Mouse (Mus musculus) hindbrain, embryonic 12.5 days (tissue): ENCODE measurements around the gene Gm20388. TPM values are rescaled to one million over a fixed set of nuclear protein-coding genes. Genes with fewer than 3 reads are reported as not detected.

Source experiments
- ATAC-seq: fragments of 200-750 bp; cut with Nextera tagmentation; 2 replicates; pipeline ENCODE4 v1.8.0; 2017; ENCODE audit warnings: moderate TSS enrichment; ENCODE audit not compliant: low FRiP score
- H3K27ac ChIP-seq: fragments of 300-500 bp; sonication (generic); 2 replicates; pipeline ENCODE4 v1.5.1; 2016; ENCODE audit warnings: mild to moderate bottlenecking
- H3K27me3 ChIP-seq: fragments of 300-500 bp; sonication (generic); 2 replicates; pipeline ENCODE4 v1.6.1; 2016; ENCODE audit warnings: mild to moderate bottlenecking
- H3K36me3 ChIP-seq: fragments of 300-500 bp; sonication (generic); 2 replicates; pipeline ENCODE4 v1.6.1; 2016; ENCODE audit warnings: mild to moderate bottlenecking
- H3K4me1 ChIP-seq: fragments of 300-500 bp; sonication (generic); 2 replicates; pipeline ENCODE4 v1.6.1; 2016
- H3K4me2 ChIP-seq: fragments of 300-500 bp; sonication (generic); replicated peaks from 2 replicates; pipeline ENCODE4 v1.6.1; 2016; ENCODE audit warnings: mild to moderate bottlenecking
- H3K4me3 ChIP-seq: fragments of 300-500 bp; sonication (generic); 2 replicates; pipeline ENCODE4 v1.5.1; 2016; ENCODE audit warnings: mild to moderate bottlenecking
- H3K9ac ChIP-seq: fragments of 300-500 bp; sonication (generic); 2 replicates; pipeline ENCODE4 v1.6.1; 2016; ENCODE audit warnings: mild to moderate bottlenecking, moderate library complexity
- H3K9me3 ChIP-seq: fragments of 300-500 bp; sonication (generic); replicated peaks from 2 replicates; pipeline ENCODE4 v1.6.1; 2016; ENCODE audit warnings: mild to moderate bottlenecking
- WGBS: fragments of 180-500 bp; shearing (Covaris S2); methylation state at CpG from one replicate; pipeline ENCODE4 v1.1.7; 2016; 5-methylcytosine and 5-hydroxymethylcytosine counted together
- polyA plus RNA-seq: library from polyadenylated mRNA; unstranded; fragments of >200 nt; fragmentation: Nextera tagmentation; extraction: Ambion mirVana; gene quantifications from 2 replicates; pipeline ENCODE4 v1.2.1, GENCODE M21; 2016

Gene Gm20388
- polyA plus RNA-seq, 1 experiment from 2014 or later = not detected

DNA sequence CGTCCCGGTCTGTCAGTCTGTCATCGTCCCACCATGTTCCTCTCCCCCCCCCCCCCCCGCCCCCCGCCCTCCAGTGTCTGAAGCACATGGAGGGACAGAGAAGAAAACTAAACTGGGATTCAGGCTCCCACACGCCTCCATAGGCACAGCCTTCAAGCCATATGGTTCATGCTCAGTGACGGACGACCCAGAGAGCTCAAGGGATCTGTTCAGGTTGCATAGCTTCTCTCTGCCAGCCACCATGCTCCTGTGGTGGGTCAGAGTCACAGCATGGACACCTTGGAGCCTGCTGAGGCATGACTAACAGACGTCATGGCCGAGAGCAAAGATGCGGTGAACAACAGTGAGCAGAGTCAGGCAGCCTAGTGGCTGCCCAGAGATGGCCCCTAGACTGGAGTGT, 504.8 kb downstream of the Gm20388 start:
- no peak overlapping the region for H3K4me3 ChIP-seq
- H3K27ac ChIP-seq = peak overlapping the region; percentile 96
- peaks cover 10% of the 10 kb centered on the region; the same call in 1 of the 2 replicates for H3K27me3 ChIP-seq
- 40% methylated on average over 11 of the region's 11 CpGs for WGBS
- H3K9me3 ChIP-seq = no peaks in the 10 kb centered on the region
- H3K36me3 ChIP-seq = no peaks in the 10 kb centered on the region
- no peak for ATAC-seq
- no peak overlapping the region for H3K9ac ChIP-seq
- peaks cover 98% of the 10 kb centered on the region for H3K4me1 ChIP-seq
- H3K4me2 ChIP-seq = no peak overlapping the region

DNA sequence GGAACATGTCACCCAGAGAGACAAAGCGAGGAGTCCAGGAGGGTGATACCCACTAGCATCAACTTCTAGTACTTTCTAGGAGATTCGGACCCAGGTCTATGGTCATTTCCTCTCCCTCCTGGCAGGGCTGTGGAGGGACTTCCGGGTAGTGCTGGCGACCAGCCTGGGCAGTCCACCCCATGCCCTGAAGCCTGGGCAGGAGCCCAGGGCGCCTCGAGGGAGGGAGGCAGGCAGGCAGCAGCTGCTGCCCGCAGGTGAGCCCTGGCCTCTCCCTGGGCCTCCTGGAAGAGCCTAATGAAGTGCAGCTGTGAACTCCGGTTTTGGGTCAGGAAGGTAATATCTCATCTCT, 505.5 kb downstream of the Gm20388 start:
- Histone ChIP-seq H3K27me3 (peaks cover 10% of the 10 kb centered on the region; the same call in 1 of the 2 replicates), H3K4me1 (peaks cover 98% of the 10 kb centered on the region)

DNA sequence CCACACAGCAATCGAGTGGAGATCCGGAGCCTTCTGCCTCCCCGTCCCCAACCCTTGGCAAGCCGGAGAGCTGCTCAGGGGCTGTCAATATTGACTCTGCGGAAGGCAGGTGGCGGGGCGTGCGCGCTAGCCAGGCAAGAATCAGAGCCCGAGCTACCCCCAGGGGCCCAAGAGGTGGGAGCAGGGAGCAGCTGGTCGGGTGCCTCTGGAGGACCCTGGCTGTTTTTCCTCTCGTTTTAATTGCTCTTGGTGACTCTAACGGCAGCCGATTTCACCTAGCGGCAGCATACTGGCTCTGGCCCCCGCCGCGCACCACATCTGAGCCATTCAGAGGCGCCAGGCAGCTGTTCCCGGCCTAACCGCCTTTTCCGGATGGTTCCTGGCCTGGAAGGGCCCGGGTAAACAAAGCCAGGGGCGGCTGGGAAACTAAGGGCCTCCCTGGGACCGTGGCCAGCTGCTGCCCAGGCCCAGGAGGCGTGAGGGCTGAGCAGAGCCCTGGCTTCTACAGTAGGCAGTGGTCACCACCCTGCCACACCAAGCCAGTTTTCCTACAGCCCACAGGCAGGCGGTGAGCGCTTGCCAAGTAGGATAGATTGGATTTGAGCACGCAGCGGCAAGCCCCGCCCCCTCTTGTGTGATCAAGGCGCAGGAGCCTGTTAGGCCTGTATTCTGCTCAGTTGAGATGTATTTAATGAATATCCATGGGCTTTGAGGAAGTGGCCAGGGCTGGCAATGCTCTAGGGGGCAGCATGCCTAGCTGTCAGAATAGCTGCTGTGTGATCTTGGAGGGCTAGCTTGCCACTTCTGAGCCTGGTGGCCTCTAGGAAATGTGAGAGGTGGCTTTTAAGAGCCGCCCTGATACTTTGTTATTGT, 506.1 kb downstream of the Gm20388 start:
- H3K4me1 ChIP-seq = peaks cover 98% of the 10 kb centered on the region
- peak overlapping the region; percentile 20; the same call in 1 of the 2 replicates for H3K9ac ChIP-seq
- WGBS = 2% methylated on average over 33 of the region's 33 CpGs
- peak overlapping the region; percentile 36 for H3K4me2 ChIP-seq
- H3K9me3 ChIP-seq = no peaks in the 10 kb centered on the region
- H3K27ac ChIP-seq = peak overlapping the region; percentile 96
- ATAC-seq = peak; percentile 83
- H3K36me3 ChIP-seq = no peaks in the 10 kb centered on the region
- peaks cover 10% of the 10 kb centered on the region; the same call in 1 of the 2 replicates for H3K27me3 ChIP-seq
- 0 out of 2 replicates have a peak overlapping the region, but pooled peaks have one; percentile 1 for H3K4me3 ChIP-seq

More for the DNA sequence above, 505.5 kb downstream of the Gm20388 start:
- peak overlapping the region; percentile 96 for H3K27ac ChIP-seq
- ATAC-seq = peak; percentile 17; the same call in 1 of the 2 replicates
- 0 out of 2 replicates have a peak overlapping the region, but pooled peaks have one; percentile 1 for H3K4me3 ChIP-seq
- H3K9me3 ChIP-seq = no peaks in the 10 kb centered on the region
- H3K36me3 ChIP-seq = no peaks in the 10 kb centered on the region
- H3K4me2 ChIP-seq = peak overlapping the region; percentile 36
- WGBS = 41% methylated on average over 8 of the region's 8 CpGs
- peak overlapping the region; percentile 20; the same call in 1 of the 2 replicates for H3K9ac ChIP-seq

DNA sequence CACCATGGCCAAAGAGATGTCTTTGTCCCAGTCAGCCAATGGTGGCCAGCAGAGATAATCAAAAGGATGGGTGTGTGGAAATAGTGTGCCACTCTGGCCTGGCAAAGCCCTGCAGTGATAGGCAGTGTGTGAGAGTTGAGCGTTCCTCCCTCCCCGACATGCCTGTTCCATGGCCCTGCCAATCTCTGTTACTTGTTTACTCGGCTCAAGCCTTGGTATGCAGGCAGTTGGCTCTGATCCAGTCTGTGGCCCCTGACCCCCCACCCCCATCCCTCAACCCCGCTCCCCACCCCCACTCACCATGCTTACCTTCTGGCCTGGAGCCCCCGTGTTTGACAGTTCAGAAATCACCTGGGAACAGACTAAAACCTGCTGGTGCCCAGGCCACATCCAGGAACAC, 507.5 kb downstream of the Gm20388 start:
- Histone ChIP-seq H3K27me3 (0 out of 2 replicates have a peak, but pooled peaks cover 10% of the 10 kb centered on the region), H3K4me3 (no peak overlapping the region), H3K4me2 (no peak overlapping the region), H3K36me3 (no peaks in the 10 kb centered on the region), H3K9ac (no peak overlapping the region), H3K27ac (peak overlapping the region; percentile 96), H3K9me3 (no peaks in the 10 kb centered on the region), H3K4me1 (peaks cover 98% of the 10 kb centered on the region)
- ATAC-seq = no peak
- 55% methylated on average over 5 of the region's 5 CpGs for WGBS

DNA sequence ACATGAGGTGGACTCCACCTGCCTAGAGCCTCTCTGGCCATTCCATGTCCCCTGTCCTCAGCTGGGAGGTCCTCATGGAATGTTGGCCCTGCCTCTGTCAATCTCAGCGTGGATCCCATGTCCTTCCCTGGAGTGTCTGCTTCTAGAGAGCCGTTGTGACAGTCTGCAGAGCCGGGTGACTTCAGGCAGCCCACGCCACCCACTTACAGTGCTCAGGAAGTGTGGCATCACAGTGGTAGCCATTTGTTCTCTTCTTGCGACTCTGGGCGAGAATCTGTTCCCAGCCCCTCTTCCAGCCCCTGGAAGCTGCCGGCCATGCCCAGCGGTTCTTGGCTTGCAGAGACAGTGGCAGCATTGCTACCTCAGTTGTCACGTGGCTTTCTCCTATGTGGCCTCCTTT, 509.0 kb downstream of the Gm20388 start:
- Histone ChIP-seq H3K4me1 (peaks cover 99% of the 10 kb centered on the region), H3K27me3 (0 out of 2 replicates have a peak, but pooled peaks cover 3% of the 10 kb centered on the region), H3K9me3 (no peaks in the 10 kb centered on the region), H3K36me3 (no peaks in the 10 kb centered on the region), H3K9ac (no peak overlapping the region), H3K4me3 (no peak overlapping the region), H3K4me2 (no peak overlapping the region), H3K27ac (peak overlapping the region; percentile 7; the same call in 1 of the 2 replicates)
- 74% methylated on average over 9 of the region's 9 CpGs for WGBS
- ATAC-seq = no peak

DNA sequence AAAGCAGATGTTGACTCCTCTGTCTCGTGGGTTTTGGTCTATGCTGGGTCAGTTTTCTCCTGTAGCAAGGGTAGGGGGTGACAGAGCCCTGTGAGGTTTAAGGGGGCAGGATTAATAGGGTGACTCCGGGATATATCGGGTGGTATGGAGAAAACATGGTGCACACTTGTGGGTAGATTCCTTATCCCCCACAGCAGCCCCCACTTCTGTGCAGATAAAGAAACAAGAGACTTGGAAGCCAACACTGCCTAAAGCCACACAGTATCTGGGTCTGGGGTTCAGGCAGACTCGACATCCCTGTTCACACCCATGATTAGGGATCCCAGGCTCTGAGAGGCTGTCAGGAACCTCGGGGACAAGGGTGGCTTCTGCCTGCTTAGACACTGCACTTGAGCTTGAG, 509.6 kb downstream of the Gm20388 start:
- H3K27ac ChIP-seq = peak overlapping the region; percentile 7; the same call in 1 of the 2 replicates
- no peaks in the 10 kb centered on the region for H3K9me3 ChIP-seq
- WGBS = 71% methylated on average over 5 of the region's 5 CpGs
- no peak for ATAC-seq
- peaks cover 99% of the 10 kb centered on the region for H3K4me1 ChIP-seq
- no peaks in the 10 kb centered on the region for H3K36me3 ChIP-seq
- H3K9ac ChIP-seq = 0 out of 2 replicates have a peak overlapping the region, but pooled peaks have one; percentile 18
- no peak overlapping the region for H3K4me3 ChIP-seq
- no peak overlapping the region for H3K4me2 ChIP-seq
- H3K27me3 ChIP-seq = 0 out of 2 replicates have a peak, but pooled peaks cover 3% of the 10 kb centered on the region

DNA sequence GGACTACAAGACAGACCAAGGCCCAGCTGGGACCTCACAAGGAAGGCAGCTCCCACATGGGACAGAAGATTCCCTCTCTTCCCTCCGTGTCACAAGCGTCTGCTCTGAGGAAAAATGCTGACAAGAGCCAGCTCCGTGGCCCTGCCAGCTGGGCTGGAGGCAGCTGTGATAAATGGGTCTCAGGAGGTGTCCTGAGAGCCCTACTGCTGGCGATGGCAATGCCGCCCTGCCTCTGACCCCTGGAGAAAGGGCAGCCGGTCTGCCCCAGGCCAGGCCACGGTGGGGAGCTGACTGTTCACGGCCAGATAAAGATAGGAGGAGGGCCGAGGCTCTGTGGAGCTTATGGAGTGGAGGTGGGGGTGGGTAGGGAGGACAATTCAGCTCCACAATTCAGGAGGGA, 511.0 kb downstream of the Gm20388 start:
- ATAC-seq = no peak
- Histone ChIP-seq H3K36me3 (no peaks in the 10 kb centered on the region), H3K9me3 (no peaks in the 10 kb centered on the region), H3K4me2 (no peak overlapping the region), H3K4me3 (no peak overlapping the region), H3K27ac (peak overlapping the region; percentile 77), H3K9ac (no peak overlapping the region), H3K4me1 (peaks cover 99% of the 10 kb centered on the region), H3K27me3 (0 out of 2 replicates have a peak, but pooled peaks cover 3% of the 10 kb centered on the region)
- 7% methylated on average over 9 of the region's 9 CpGs for WGBS

DNA sequence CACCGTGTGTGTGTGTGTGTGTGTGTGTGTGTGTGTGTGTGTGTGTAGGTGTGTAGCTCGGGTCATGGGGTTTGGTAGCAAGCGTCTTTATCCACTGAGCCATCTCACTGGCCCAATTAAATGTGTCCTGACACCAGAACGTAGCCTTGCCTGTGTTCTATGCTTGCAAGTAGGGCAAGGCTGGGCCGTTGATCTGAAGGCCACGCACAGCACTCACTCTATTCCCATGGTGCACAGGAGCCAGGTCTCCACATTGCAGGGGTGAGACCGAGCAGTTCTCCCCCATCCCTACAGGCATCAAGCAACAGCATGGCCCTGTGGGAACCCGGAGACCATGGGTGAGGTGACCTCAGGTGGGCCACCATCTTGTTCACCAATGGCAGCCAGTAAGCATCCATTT, 511.6 kb downstream of the Gm20388 start:
- Histone ChIP-seq H3K27me3 (0 out of 2 replicates have a peak, but pooled peaks cover 3% of the 10 kb centered on the region), H3K27ac (peak overlapping the region; percentile 62; the same call in 1 of the 2 replicates), H3K9ac (no peak overlapping the region), H3K36me3 (no peaks in the 10 kb centered on the region), H3K4me1 (peaks cover 99% of the 10 kb centered on the region), H3K4me3 (no peak overlapping the region), H3K9me3 (no peaks in the 10 kb centered on the region), H3K4me2 (no peak overlapping the region)
- no peak for ATAC-seq
- WGBS = 68% methylated on average over 8 of the region's 8 CpGs

DNA sequence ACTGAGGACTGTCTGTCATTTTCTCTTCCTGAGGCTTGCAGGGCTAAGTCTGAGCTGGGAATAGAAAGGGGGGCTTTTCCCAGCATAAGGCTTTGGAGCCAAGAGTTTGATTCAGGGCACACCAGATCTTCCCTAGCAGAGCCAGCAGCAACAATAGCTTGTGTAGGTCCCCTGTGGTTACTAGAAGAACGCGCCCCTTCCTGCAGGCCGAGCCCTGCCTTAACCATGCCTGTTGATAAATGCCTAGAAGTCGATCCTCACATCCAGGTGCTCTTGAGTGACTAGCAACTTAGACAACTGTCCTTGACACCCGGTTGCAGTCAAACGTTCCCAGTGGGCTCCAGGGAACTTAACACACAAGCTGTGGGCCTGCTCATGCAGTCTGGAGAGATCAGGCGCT, 512.9 kb downstream of the Gm20388 start:
- Histone ChIP-seq H3K27ac (peak overlapping the region; percentile 97), H3K27me3 (0 out of 2 replicates have a peak, but pooled peaks cover 3% of the 10 kb centered on the region), H3K4me2 (no peak overlapping the region), H3K36me3 (no peaks in the 10 kb centered on the region), H3K4me1 (peaks cover 99% of the 10 kb centered on the region), H3K9ac (no peak overlapping the region), H3K4me3 (no peak overlapping the region), H3K9me3 (no peaks in the 10 kb centered on the region)
- whole genome bisulfite sequencing = 35% methylated on average over 7 of the region's 7 CpGs
- ATAC-seq = no peak

DNA sequence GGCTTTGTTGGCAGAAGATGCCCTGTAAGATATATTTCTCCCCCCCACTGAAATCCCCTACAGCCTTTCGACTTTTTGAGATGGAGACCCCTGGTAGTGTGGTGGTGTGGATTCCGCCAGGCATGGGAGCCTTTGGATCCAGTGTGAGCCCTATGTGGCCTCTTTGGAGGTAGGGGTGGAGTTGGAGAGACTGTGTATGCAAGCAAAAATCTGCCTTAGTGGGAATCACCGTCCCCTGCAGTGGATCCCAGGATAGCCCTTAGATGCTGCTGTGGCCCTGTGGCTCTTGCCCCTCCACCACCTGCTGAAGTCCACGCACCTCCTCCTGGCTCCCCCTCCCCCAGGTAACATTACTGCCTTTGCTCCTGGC, 514.2 kb downstream of the Gm20388 start:
- Histone ChIP-seq H3K9me3 (no peaks in the 10 kb centered on the region), H3K36me3 (no peaks in the 10 kb centered on the region), H3K27me3 (0 out of 2 replicates have a peak, but pooled peaks cover 2% of the 10 kb centered on the region), H3K4me2 (peak overlapping the region; percentile 19; the same call in 1 of the 2 replicates), H3K4me1 (peaks cover 90% of the 10 kb centered on the region), H3K4me3 (no peak overlapping the region), H3K9ac (no peak overlapping the region), H3K27ac (peak overlapping the region; percentile 97)
- 28% methylated on average over 4 of the region's 4 CpGs for WGBS
- no peak; the same call in 1 of the 2 replicates for ATAC-seq

DNA sequence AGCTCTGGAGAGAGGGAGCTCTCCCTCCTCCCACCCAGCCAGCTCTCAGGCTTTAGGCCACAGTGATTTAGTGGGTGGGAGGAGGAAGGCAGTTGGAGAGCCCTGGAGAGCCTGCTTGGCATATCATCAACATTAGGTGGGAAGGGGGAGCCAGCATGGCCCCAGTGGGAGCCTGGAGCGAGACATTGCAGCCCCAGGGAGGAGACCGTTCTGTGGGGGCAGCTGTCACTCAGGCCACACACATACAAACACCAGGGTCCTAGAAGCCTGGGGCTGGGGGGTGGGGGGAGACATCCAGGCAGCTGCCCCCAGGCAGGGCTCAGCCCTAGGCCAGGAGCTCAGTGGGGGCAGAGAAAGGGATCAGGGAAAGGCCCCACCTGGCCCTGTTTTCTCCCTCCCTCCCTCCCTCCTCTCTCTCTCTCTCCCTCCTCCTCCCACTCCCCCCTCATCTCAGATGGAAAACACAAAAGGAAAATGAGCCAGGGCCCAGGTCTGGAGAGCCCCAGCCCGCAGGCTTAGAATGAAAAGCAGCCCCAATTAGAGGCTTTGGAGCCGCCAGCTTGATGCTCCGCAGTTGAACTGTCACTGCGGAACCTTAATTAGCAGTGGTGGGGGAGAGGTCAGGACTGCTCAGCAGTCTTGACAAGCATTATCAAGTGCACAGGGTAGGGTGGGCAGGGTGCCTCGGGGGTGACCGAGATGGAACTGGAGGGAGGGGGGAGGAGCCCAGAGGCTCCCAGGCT, 514.7 kb downstream of the Gm20388 start:
- 4% methylated on average over 8 of the region's 8 CpGs for WGBS
- H3K9me3 ChIP-seq = no peaks in the 10 kb centered on the region
- H3K9ac ChIP-seq = 0 out of 2 replicates have a peak overlapping the region, but pooled peaks have one; percentile 23
- H3K4me3 ChIP-seq = no peak overlapping the region
- H3K27me3 ChIP-seq = no peaks in the 10 kb centered on the region
- H3K36me3 ChIP-seq = no peaks in the 10 kb centered on the region
- peak overlapping the region; percentile 19; the same call in 1 of the 2 replicates for H3K4me2 ChIP-seq
- peak; percentile 88 for ATAC-seq
- peaks cover 84% of the 10 kb centered on the region for H3K4me1 ChIP-seq
- peak overlapping the region; percentile 97 for H3K27ac ChIP-seq

DNA sequence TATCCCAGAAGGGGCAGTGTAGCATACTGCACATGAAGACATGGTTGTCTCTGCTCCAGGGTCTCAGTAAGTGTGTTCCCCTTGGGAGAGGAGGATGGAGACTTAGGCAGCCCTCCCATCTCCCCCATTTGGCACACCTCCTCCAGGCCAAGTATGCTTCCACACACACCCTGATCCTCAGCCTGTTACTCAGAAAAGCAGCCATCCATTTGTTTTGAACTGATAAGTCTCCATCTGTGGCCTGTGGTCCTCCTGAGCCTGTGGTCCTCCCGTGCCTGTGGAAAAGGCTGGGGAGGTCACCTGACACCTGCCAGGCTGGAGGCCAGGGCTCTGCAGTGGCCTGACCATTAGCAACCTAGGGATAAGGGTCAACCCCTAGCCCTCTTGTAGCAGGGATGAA, 515.5 kb downstream of the Gm20388 start:
- Histone ChIP-seq H3K4me2 (0 out of 2 replicates have a peak overlapping the region, but pooled peaks have one; percentile 19), H3K27ac (peak overlapping the region; percentile 97)

More for the DNA sequence above, 515.5 kb downstream of the Gm20388 start:
- no peak for ATAC-seq
- Histone ChIP-seq H3K27me3 (no peaks in the 10 kb centered on the region), H3K4me3 (no peak overlapping the region), H3K9me3 (no peaks in the 10 kb centered on the region), H3K9ac (no peak overlapping the region), H3K4me1 (peaks cover 77% of the 10 kb centered on the region), H3K36me3 (no peaks in the 10 kb centered on the region)
- 52% methylated on average over 1 of the region's 1 CpGs for WGBS
